Mouse (Mus musculus) cortical plate, adult 2 months (tissue): ENCODE measurements at regions not wholly inside any gene's neighbourhood (a gene's known extent, or its start where the extent isn't known, plus 50 kb on each side); places are given as distances from the start of the nearest gene placed in this dataset.

Source experiments
- H3K27ac ChIP-seq: fragments of 200-500 bp; 2 replicates; pipeline ENCODE4 v1.5.1; 2012; ENCODE audit warnings: low read length, control low read depth, inconsistent platforms; ENCODE audit not compliant: insufficient read depth
- H3K4me1 ChIP-seq: fragments of 200-500 bp; 2 replicates; pipeline ENCODE4 v1.6.1; 2011; ENCODE audit warnings: low read length; ENCODE audit not compliant: control insufficient read depth, insufficient read depth
- H3K4me3 ChIP-seq: fragments of 200-500 bp; 2 replicates; pipeline ENCODE4 v1.5.1; 2011; ENCODE audit warnings: mild to moderate bottlenecking, low read length, control low read depth; ENCODE audit not compliant: insufficient read depth
- CTCF ChIP-seq: fragments of 200-500 bp; IDR thresholded peaks from 2 replicates; pipeline ENCODE4 v1.5.1; 2011; ENCODE audit warnings: mild to moderate bottlenecking, control low read depth, low read length; ENCODE audit not compliant: insufficient read depth; ENCODE audit errors: extremely low read depth
- POLR2A ChIP-seq: fragments of 200-500 bp; IDR thresholded peaks from 2 replicates; pipeline ENCODE4 v1.6.1; 2011; ENCODE audit warnings: mild to moderate bottlenecking, low read length, control low read depth; ENCODE audit not compliant: insufficient read depth; ENCODE audit errors: extremely low read depth

- no peak overlapping the region for H3K4me3 ChIP-seq
- H3K4me1 ChIP-seq: peaks cover 14% of the 10 kb centered on the region
- no peak for TF ChIP-seq POLR2A
- TF ChIP-seq CTCF: no peak
- no peak overlapping the region for H3K27ac ChIP-seq
Measured at GRCm38 (mm10) chr12:8447612-8448011, 52.2 kb downstream of the Rhob start.

- no peak overlapping the region for H3K4me3 ChIP-seq
- TF ChIP-seq POLR2A (no peak), CTCF (no peak)
- H3K4me1 ChIP-seq: peaks cover 12% of the 10 kb centered on the region
- no peak overlapping the region for H3K27ac ChIP-seq
Measured at GRCm38 (mm10) chr12:8447025-8447424, 52.8 kb downstream of the Rhob start.

- Histone ChIP-seq H3K4me1 (peaks cover 6% of the 10 kb centered on the region; the same call in 1 of the 2 replicates), H3K4me3 (no peak overlapping the region), H3K27ac (no peak overlapping the region)
- no peak for TF ChIP-seq CTCF
Measured at GRCm38 (mm10) chr12:8444975-8445853, 54.6 kb downstream of the Rhob start.

- no peak for TF ChIP-seq CTCF
- no peak for TF ChIP-seq POLR2A
- H3K4me1 ChIP-seq: peaks cover 3% of the 10 kb centered on the region; the same call in 1 of the 2 replicates
- no peak overlapping the region for H3K27ac ChIP-seq
- no peak overlapping the region for H3K4me3 ChIP-seq
Measured at GRCm38 (mm10) chr12:8443917-8444453, 55.8 kb downstream of the Rhob start.

- Histone ChIP-seq H3K4me1 (peaks cover 3% of the 10 kb centered on the region; the same call in 1 of the 2 replicates), H3K4me3 (no peak overlapping the region), H3K27ac (no peak overlapping the region)
- TF ChIP-seq POLR2A (no peak), CTCF (no peak)
Measured at GRCm38 (mm10) chr12:8443253-8443661, 56.6 kb downstream of the Rhob start.

- H3K27ac ChIP-seq: no peak overlapping the region
- TF ChIP-seq POLR2A (no peak), CTCF (no peak)
- peaks cover 4% of the 10 kb centered on the region; the same call in 1 of the 2 replicates for H3K4me1 ChIP-seq
- no peak overlapping the region for H3K4me3 ChIP-seq
Measured at GRCm38 (mm10) chr12:8441275-8441674, 58.5 kb downstream of the Rhob start.

GRCm38 (mm10) chr12:8440373-8440772, 59.4 kb downstream of the Rhob start:
- Histone ChIP-seq H3K27ac (no peak overlapping the region), H3K4me3 (no peak overlapping the region), H3K4me1 (peaks cover 4% of the 10 kb centered on the region; the same call in 1 of the 2 replicates)
- TF ChIP-seq CTCF (no peak), POLR2A (no peak)

- no peak for TF ChIP-seq POLR2A
- TF ChIP-seq CTCF: no peak
- Histone ChIP-seq H3K4me3 (no peak overlapping the region), H3K27ac (no peak overlapping the region)
Measured at GRCm38 (mm10) chr12:8439957-8440356, 59.9 kb downstream of the Rhob start.

GRCm38 (mm10) chr12:8439486-8439885, 60.3 kb downstream of the Rhob start:
- TF ChIP-seq CTCF (no peak), POLR2A (no peak)
- peaks cover 2% of the 10 kb centered on the region; the same call in 1 of the 2 replicates for H3K4me1 ChIP-seq
- H3K27ac ChIP-seq: no peak overlapping the region
- no peak overlapping the region for H3K4me3 ChIP-seq

More at GRCm38 (mm10) chr12:8439957-8440356, 59.9 kb downstream of the Rhob start:
- peaks cover 2% of the 10 kb centered on the region; the same call in 1 of the 2 replicates for H3K4me1 ChIP-seq

- Histone ChIP-seq H3K4me1 (peaks cover 2% of the 10 kb centered on the region; the same call in 1 of the 2 replicates), H3K4me3 (no peak overlapping the region), H3K27ac (no peak overlapping the region)
- TF ChIP-seq CTCF (no peak), POLR2A (no peak)
Measured at GRCm38 (mm10) chr12:8438638-8439037, 61.2 kb downstream of the Rhob start.
